Mouse (Mus musculus) embryonic facial prominence, embryonic 11.5 days (tissue): Measurements from ENCODE around the gene Prr19. TPM values are rescaled to one million over a fixed set of nuclear protein-coding genes. Genes with fewer than 3 reads are reported as not detected.

ENCODE experiments used
- ATAC-seq: fragments of 200-750 bp; cut with Nextera tagmentation; replicated peaks from 2 replicates; pipeline ENCODE4 v1.8.0; 2017; ENCODE audit warnings: low read depth; ENCODE audit not compliant: insufficient number of reproducible peaks, low FRiP score, low TSS enrichment
- DNase-seq: peaks from one replicate; pipeline ENCODE4 v3.0.0-alpha.2; 2015; ENCODE audit warnings: low spot score
- H3K27ac ChIP-seq: fragments of 300-500 bp; sonication (generic); replicated peaks from 2 replicates; pipeline ENCODE4 v1.5.1; 2014; ENCODE audit warnings: mild to moderate bottlenecking, low read depth, low read length, control low read depth
- H3K27me3 ChIP-seq: fragments of 300-500 bp; sonication (generic); 2 replicates; pipeline ENCODE4 v1.6.1; 2014; ENCODE audit warnings: mild to moderate bottlenecking, low read length, moderate library complexity, mixed read lengths; ENCODE audit not compliant: control insufficient read depth, insufficient read depth
- H3K36me3 ChIP-seq: fragments of 300-500 bp; sonication (generic); replicated peaks from 2 replicates; pipeline ENCODE4 v1.6.1; 2014; ENCODE audit warnings: low read depth, mild to moderate bottlenecking, low read length, moderate library complexity, mixed read lengths; ENCODE audit not compliant: control insufficient read depth, insufficient read depth
- H3K4me1 ChIP-seq: fragments of 300-500 bp; sonication (generic); 2 replicates; pipeline ENCODE4 v1.6.1; 2014; ENCODE audit warnings: low read length, mixed read lengths; ENCODE audit not compliant: control insufficient read depth, insufficient read depth
- H3K4me2 ChIP-seq: fragments of 300-500 bp; sonication (generic); 2 replicates; pipeline ENCODE4 v1.6.1; 2014; ENCODE audit warnings: low read depth, mild to moderate bottlenecking, control low read depth, low read length, moderate library complexity
- H3K4me3 ChIP-seq: fragments of 300-500 bp; sonication (generic); 2 replicates; pipeline ENCODE4 v1.5.1; 2014; ENCODE audit warnings: low read depth, low read length, control low read depth
- H3K9ac ChIP-seq: fragments of 300-500 bp; sonication (generic); replicated peaks from 2 replicates; pipeline ENCODE4 v1.6.1; 2014; ENCODE audit warnings: mild to moderate bottlenecking, control low read depth, low read length
- H3K9me3 ChIP-seq: fragments of 300-500 bp; sonication (generic); replicated peaks from 2 replicates; pipeline ENCODE4 v1.6.1; 2016; ENCODE audit warnings: mild to moderate bottlenecking, low read length, inconsistent platforms, mixed read lengths; ENCODE audit not compliant: control insufficient read depth
- WGBS: fragments of 180-500 bp; shearing (Covaris S2); extraction: QIAGEN DNeasy Blood & Tissue Kit; methylation state at CpG from one replicate; pipeline ENCODE4 v1.1.7; 2014; 5-methylcytosine and 5-hydroxymethylcytosine counted together
- polyA plus RNA-seq: library from polyadenylated mRNA; unstranded; fragments of >200 nt; fragmentation: Nextera tagmentation; extraction: Ambion mirVana; gene quantifications from 2 replicates; pipeline ENCODE4 v1.2.1, GENCODE M21; 2014

Gene Prr19
- polyA plus RNA-seq, 1 experiment from 2014 or later = 1.6 TPM

DNA sequence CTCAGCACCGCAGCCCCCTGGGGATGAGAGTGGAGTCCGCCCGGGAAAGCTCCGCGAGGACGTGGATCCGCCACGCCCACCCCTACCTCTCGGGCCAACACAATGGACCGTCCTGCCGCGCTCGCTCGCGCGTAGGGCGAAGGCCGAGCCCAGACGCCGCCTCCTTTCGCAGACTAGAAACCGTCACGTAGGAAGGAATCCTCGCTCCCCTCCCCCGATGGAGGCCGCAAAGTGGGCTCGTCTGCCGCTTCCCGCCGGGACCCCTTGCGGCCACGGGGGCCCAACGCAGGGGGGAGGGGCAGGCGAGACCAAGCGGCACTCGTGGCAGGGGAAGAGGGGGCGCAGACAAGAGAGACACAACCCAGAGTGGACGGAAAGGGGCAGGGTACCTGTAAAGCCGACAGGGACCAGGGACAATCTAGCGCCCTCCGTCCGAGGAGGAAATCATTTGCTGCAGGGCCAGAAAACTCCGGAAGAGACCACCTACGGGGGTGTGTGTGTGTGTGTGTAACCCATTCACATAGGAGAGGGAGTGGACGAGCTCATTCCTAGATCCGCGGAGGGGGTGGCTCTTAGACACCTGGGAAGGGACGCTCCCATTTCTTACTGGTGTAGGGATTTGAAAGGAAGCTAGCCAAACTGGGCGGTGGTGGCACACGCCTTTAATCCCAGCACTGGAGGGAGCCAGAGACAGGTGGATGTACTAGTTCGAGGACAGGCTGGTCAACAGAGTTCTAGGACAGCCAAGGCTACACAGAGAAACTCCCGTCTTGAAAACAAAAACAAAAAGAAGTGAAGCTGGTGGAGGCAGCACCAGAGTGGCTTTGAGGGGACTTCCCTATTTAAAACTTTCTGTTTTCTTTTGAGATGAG lies 3.5 kb upstream of the Prr19 start, which contains the start of gene Pafah1b3:
TSS of gene Pafah1b3 (minus strand) at position 533 of the 872 bp plus-strand sequence.
- no peaks in the 10 kb centered on the region for H3K4me1 ChIP-seq
- no peaks in the 10 kb centered on the region for H3K27me3 ChIP-seq
- under 1% methylated on average over 51 of the region's 52 CpGs for WGBS
- H3K4me3 ChIP-seq = peak within 1 kb of the TSS; percentile 65
- peak within 1 kb of the TSS; percentile 78 for H3K4me2 ChIP-seq
- ATAC-seq = peak; percentile 88
- DNase-seq = peak; percentile 97
- H3K9ac ChIP-seq = peak within 1 kb of the TSS; percentile 87
- peak within 1 kb of the TSS; percentile 96 for H3K27ac ChIP-seq
- H3K36me3 ChIP-seq = peaks cover 2% of the 10 kb centered on the region
- H3K9me3 ChIP-seq = no peaks in the 10 kb centered on the region

DNA sequence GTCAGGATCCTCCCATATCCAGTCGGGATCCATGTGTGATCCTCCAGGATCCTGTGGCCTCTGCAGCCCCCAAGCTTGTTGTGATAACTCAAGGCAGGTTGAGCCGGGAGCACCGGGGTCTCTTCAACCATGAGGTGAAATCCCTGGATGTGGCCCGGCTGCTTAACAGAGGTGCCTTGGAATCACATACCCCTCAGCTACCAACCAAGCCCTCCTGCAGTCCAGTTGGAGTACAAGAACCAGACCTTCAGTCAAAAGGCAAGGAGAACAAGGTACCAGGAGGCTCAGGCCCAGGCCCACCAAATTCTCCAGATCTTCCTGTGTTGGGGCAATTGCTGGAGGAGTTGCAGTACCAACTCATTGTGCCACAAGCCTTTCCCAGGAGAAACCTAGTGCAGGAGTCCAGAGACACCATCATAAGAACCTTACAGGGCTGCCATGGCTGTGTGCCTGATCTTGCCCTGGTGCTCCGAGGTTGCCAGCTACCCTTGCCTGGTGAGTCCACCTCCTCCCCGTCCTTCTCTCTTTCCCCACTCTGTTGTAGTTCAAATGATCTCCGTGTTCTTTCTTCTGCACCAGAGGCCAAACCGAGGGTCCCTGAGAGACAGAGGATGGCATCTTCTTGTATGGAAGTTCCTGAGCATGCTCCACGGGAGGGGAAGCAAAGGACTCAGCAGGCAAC lies 1.9 kb downstream of the Prr19 start:
- Histone ChIP-seq H3K27me3 (no peaks in the 10 kb centered on the region; the same call in 1 of the 2 replicates), H3K27ac (no peak overlapping the region), H3K9ac (no peak overlapping the region), H3K4me3 (no peak overlapping the region), H3K9me3 (no peaks in the 10 kb centered on the region), H3K36me3 (no peaks in the 10 kb centered on the region), H3K4me1 (peaks cover 2% of the 10 kb centered on the region; the same call in 1 of the 2 replicates), H3K4me2 (no peak overlapping the region)
- 61% methylated on average over 9 of the region's 9 CpGs for WGBS
- ATAC-seq (no peak), DNase-seq (no peak)

GRCm38 (mm10) chr7:25303685-25304006 lies 2.4 kb downstream of the Prr19 start:
- 89% methylated on average over 3 of the region's 3 CpGs for WGBS
- H3K4me3 ChIP-seq = no peak overlapping the region
- H3K9me3 ChIP-seq = no peaks in the 10 kb centered on the region
- H3K36me3 ChIP-seq = no peaks in the 10 kb centered on the region
- DNase-seq = no peak
- no peaks in the 10 kb centered on the region; the same call in 1 of the 2 replicates for H3K27me3 ChIP-seq
- no peak overlapping the region for H3K27ac ChIP-seq
- H3K4me2 ChIP-seq = no peak overlapping the region
- H3K4me1 ChIP-seq = peaks cover 2% of the 10 kb centered on the region; the same call in 1 of the 2 replicates
- ATAC-seq = no peak
- no peak overlapping the region for H3K9ac ChIP-seq

GRCm38 (mm10) chr7:25305481-25305880 lies 4.3 kb downstream of the Prr19 start:
- no peaks in the 10 kb centered on the region; the same call in 1 of the 2 replicates for H3K27me3 ChIP-seq
- no peaks in the 10 kb centered on the region for H3K36me3 ChIP-seq
- peak overlapping the region; percentile 41 for H3K4me3 ChIP-seq
- H3K9me3 ChIP-seq = no peaks in the 10 kb centered on the region
- H3K27ac ChIP-seq = no peak overlapping the region
- no peak for ATAC-seq
- 0% methylated on average over 2 of the region's 2 CpGs for WGBS
- H3K4me2 ChIP-seq = peak overlapping the region; percentile 81
- no peak overlapping the region; the same call in 1 of the 2 replicates for H3K9ac ChIP-seq
- peaks cover 2% of the 10 kb centered on the region; the same call in 1 of the 2 replicates for H3K4me1 ChIP-seq
- no peak for DNase-seq

GRCm38 (mm10) chr7:25305956-25306613 lies 4.9 kb downstream of the Prr19 start, which contains the start of gene Tmem145:
Gene Tmem145, plus strand, starts transcription at chr7:25306106.
- Histone ChIP-seq H3K9ac (peak within 1 kb of the TSS; percentile 30; the same call in 1 of the 2 replicates), H3K4me3 (peak within 1 kb of the TSS; percentile 41), H3K27me3 (no peaks in the 10 kb centered on the region; the same call in 1 of the 2 replicates), H3K4me1 (peaks cover 2% of the 10 kb centered on the region; the same call in 1 of the 2 replicates), H3K4me2 (peak within 1 kb of the TSS; percentile 81), H3K27ac (no peak within 1 kb of the TSS), H3K9me3 (no peaks in the 10 kb centered on the region), H3K36me3 (no peaks in the 10 kb centered on the region)
- peak; percentile 67; the same call in 1 of the 2 replicates for ATAC-seq
- WGBS = under 1% methylated on average over 47 of the region's 47 CpGs
- DNase-seq = peak; percentile 89

DNA sequence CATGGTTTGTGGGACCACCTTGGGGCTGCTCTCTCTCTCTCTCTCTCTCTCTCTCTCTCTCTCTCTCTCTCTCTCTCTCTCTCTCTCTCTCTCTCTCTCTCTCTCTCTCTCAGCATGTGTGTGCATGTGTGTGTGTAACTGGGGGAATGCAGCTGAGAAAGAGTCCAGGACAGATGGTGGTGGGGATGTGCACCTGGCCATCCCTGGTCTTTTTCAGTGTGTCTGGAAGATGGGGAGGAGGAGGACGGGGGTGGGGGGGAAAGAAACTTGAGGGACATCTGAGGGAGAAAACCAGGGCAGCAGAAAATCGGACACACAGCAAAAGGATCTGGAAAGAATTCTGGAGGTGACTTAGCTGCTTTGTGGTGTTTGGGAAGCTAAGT lies 5.4 kb downstream of the Prr19 start:
- no peaks in the 10 kb centered on the region for H3K9me3 ChIP-seq
- WGBS = 44% methylated on average over 2 of the region's 2 CpGs
- ATAC-seq (no peak), DNase-seq (no peak)
- no peak overlapping the region for H3K27ac ChIP-seq
- H3K9ac ChIP-seq = no peak overlapping the region
- H3K27me3 ChIP-seq = no peaks in the 10 kb centered on the region; the same call in 1 of the 2 replicates
- peaks cover 2% of the 10 kb centered on the region; the same call in 1 of the 2 replicates for H3K4me1 ChIP-seq
- H3K36me3 ChIP-seq = no peaks in the 10 kb centered on the region
- no peak overlapping the region for H3K4me3 ChIP-seq
- no peak overlapping the region for H3K4me2 ChIP-seq

DNA sequence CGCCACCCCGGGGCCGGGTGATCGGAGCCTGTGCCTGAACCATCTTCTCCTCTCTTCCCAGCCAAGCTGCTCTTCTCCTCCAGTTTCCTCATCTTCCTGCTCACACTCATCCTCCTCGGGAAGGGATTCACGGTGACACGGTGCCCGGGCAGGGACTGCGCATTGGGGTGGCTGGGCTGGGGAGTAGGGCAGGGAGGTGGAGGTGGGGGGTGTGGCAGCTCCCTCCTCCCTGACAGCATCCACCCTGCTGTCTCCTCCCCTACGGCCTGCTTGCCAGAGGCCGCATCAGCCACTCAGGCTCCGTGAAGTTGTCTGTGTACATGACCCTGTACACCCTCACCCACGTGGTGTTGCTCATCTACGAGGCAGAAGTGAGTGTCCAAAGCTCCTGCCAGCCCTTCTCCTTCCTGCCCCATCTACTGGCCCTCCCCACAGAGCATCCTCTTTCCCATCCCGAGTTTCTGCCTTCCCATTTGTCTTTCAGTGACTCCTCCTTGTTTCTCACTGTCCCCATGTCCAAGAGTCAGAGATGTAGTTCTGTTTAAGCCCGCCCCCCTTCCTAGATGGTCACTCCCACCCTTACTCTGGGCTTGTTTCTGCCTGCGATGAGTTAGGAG lies 7.6 kb downstream of the Prr19 start:
- H3K4me1 ChIP-seq = peaks cover 2% of the 10 kb centered on the region; the same call in 1 of the 2 replicates
- no peak overlapping the region for H3K4me2 ChIP-seq
- H3K9me3 ChIP-seq = no peaks in the 10 kb centered on the region
- DNase-seq = no peak
- no peak overlapping the region for H3K4me3 ChIP-seq
- no peak overlapping the region for H3K9ac ChIP-seq
- no peaks in the 10 kb centered on the region for H3K36me3 ChIP-seq
- ATAC-seq = no peak
- WGBS = 56% methylated on average over 17 of the region's 17 CpGs
- no peak overlapping the region for H3K27ac ChIP-seq
- H3K27me3 ChIP-seq = peaks cover 2% of the 10 kb centered on the region
